ENCODE assay signal across 12 mouse cellular contexts in genomic region chr4:125882531-125882930, GRCm38 (mm10).
A peak's percentile ranks its signal among the peaks of the same experiment; 100 is the strongest.
DNase-seq lines count a peak whose midpoint lies in the region; ATAC-seq and TF ChIP-seq lines count a peak whose summit lies in the region.
"Had no signal": no experiment of that assay in that cellular context is flagged by ENCODE, and none has a peak within 500 bp of the region (broad histone marks: within the 10 kb centered on the region; RNA-seq: fewer than 3 reads in every experiment).

No protein-coding gene starts in this region.

- H3K9me3 ChIP-seq in forebrain, embryonic 10.5 days: no peaks in the 10 kb centered on the region
- H3K9me3 ChIP-seq in forebrain, embryonic 11.5 days (ENCODE audit: control insufficient read depth, low read length): no peaks in the 10 kb centered on the region
- no peaks in the 10 kb centered on the region for H3K9me3 ChIP-seq in stomach, postnatal 0 days (ENCODE audit: control insufficient read depth, low read length)
- H3K9me3 ChIP-seq: forebrain, embryonic 15.5 days had no signal

- TF ChIP-seq POLR2A in thymus, adult 2 months (IDR thresholded peaks at IDR 0.05; ENCODE audit: control insufficient read depth, extremely low read depth, insufficient read depth, low read length, poor library complexity): no peak

- no peak for TF ChIP-seq CTCF in stomach, postnatal 0 days (IDR thresholded peaks at IDR 0.05; ENCODE audit: low read depth)
- TF ChIP-seq CTCF in thymus, adult 2 months (IDR thresholded peaks at IDR 0.05; ENCODE audit: borderline replicate concordance, control insufficient read depth, extremely low read depth, insufficient read depth, low read length, poor library complexity): no peak

- ATAC-seq in forebrain, embryonic 11.5 days (replicated peaks; ENCODE audit: low FRiP score): no peak
- 0 out of 2 replicates have a peak, but pooled peaks have one; percentile 35 for ATAC-seq in stomach, postnatal 0 days (ENCODE audit: low FRiP score, low TSS enrichment)
- ATAC-seq: forebrain, embryonic 15.5 days had no signal

- H3K4me1 ChIP-seq in forebrain, embryonic 10.5 days: peaks cover 33% of the 10 kb centered on the region
- H3K4me1 ChIP-seq in forebrain, embryonic 11.5 days (replicated peaks; ENCODE audit: control insufficient read depth, insufficient read depth, low read length): peaks cover 4% of the 10 kb centered on the region; the same call in 1 of the 2 replicates
- H3K4me1 ChIP-seq in stomach, postnatal 0 days (replicated peaks; ENCODE audit: control insufficient read depth, insufficient read depth): no peaks in the 10 kb centered on the region
- no peaks in the 10 kb centered on the region for H3K4me1 ChIP-seq in thymus, adult 2 months (replicated peaks; ENCODE audit: control insufficient read depth, insufficient read depth, low read length)

- no peak overlapping the region for H3K4me2 ChIP-seq in forebrain, embryonic 11.5 days (ENCODE audit: low read depth, low read length, severe bottlenecking)
- H3K4me2 ChIP-seq in stomach, postnatal 0 days (replicated peaks; ENCODE audit: low read depth): no peak overlapping the region
- H3K4me2 ChIP-seq: forebrain, embryonic 15.5 days had no signal

- TF ChIP-seq EP300 in stomach, postnatal 0 days (optimal IDR thresholded peaks at IDR 0.05): no peak

- H3K27me3 ChIP-seq in forebrain, embryonic 10.5 days (ENCODE audit: poor library complexity, severe bottlenecking): no peaks in the 10 kb centered on the region; the same call in 1 of the 2 replicates
- no peaks in the 10 kb centered on the region; the same call in 1 of the 2 replicates for H3K27me3 ChIP-seq in forebrain, embryonic 11.5 days (ENCODE audit: control insufficient read depth, insufficient read depth, low read length)
- no peaks in the 10 kb centered on the region for H3K27me3 ChIP-seq in stomach, postnatal 0 days (ENCODE audit: control insufficient read depth, insufficient read depth, low read length)
- H3K27me3 ChIP-seq in thymus, adult 2 months (ENCODE audit: control insufficient read depth, insufficient read depth, low read length): no peaks in the 10 kb centered on the region
- H3K27me3 ChIP-seq: forebrain, embryonic 15.5 days had no signal

- no peaks in the 10 kb centered on the region for H3K36me3 ChIP-seq in forebrain, embryonic 10.5 days (replicated peaks)
- no peaks in the 10 kb centered on the region for H3K36me3 ChIP-seq in forebrain, embryonic 11.5 days (ENCODE audit: control insufficient read depth, insufficient read depth, low read length)
- no peaks in the 10 kb centered on the region for H3K36me3 ChIP-seq in stomach, postnatal 0 days (ENCODE audit: control insufficient read depth, insufficient read depth, low read length)
- H3K36me3 ChIP-seq in thymus, adult 2 months (ENCODE audit: control insufficient read depth, insufficient read depth, low read length): no peaks in the 10 kb centered on the region
- H3K36me3 ChIP-seq: forebrain, embryonic 15.5 days had no signal

- 69% methylated on average over 3 of the region's 3 CpGs for WGBS in forebrain, embryonic 10.5 days
- WGBS in forebrain, embryonic 11.5 days: 67% methylated on average over 3 of the region's 3 CpGs
- 23% methylated on average over 3 of the region's 3 CpGs for WGBS in stomach, postnatal 0 days
- WGBS in thymus, adult 2 months: 61% methylated on average over 3 of the region's 3 CpGs

- no peak for DNase-seq in forebrain, embryonic 10.5 days (ENCODE audit: extremely low spot score, low spot score)
- no peak for DNase-seq in forebrain, embryonic 11.5 days (ENCODE audit: low spot score)
- DNase-seq in testis, postnatal 10 days (ENCODE audit: low spot score): peak; percentile 52
- DNase-seq in testis, postnatal 14 days (ENCODE audit: low spot score): no peak
- DNase-seq in kidney, postnatal 14 days: peak; percentile 73
- DNase-seq in stomach, postnatal 0 days (ENCODE audit: low spot score): peak; percentile 17
- no peak for DNase-seq in thymus, adult 2 months
- no peak for DNase-seq in right cerebral cortex, postnatal 10 days (ENCODE audit: low spot score in 2 of 2)
- DNase-seq: cerebellum, adult 11-12 months; lung, postnatal 10 days; thymus, postnatal 36 days had no signal

- 0 out of 2 replicates have a peak overlapping the region, but pooled peaks have one; percentile 11 for H3K27ac ChIP-seq in forebrain, embryonic 10.5 days
- no peak overlapping the region for H3K27ac ChIP-seq in forebrain, embryonic 11.5 days (ENCODE audit: low read depth, low read length)
- H3K27ac ChIP-seq in stomach, postnatal 0 days (replicated peaks): no peak overlapping the region
- no peak overlapping the region for H3K27ac ChIP-seq in thymus, adult 2 months (ENCODE audit: control insufficient read depth, insufficient read depth, low read length)
- H3K27ac ChIP-seq: forebrain, embryonic 15.5 days had no signal

- no peak overlapping the region for H3K9ac ChIP-seq in forebrain, embryonic 11.5 days (ENCODE audit: low read length)
- no peak overlapping the region for H3K9ac ChIP-seq in stomach, postnatal 0 days (ENCODE audit: low read length)
- H3K9ac ChIP-seq: forebrain, embryonic 15.5 days had no signal

- H3K4me3 ChIP-seq in forebrain, embryonic 10.5 days: no peak overlapping the region
- H3K4me3 ChIP-seq in forebrain, embryonic 11.5 days (ENCODE audit: low read depth, low read length): no peak overlapping the region
- H3K4me3 ChIP-seq in stomach, postnatal 0 days (ENCODE audit: low read depth, low read length): no peak overlapping the region
- no peak overlapping the region for H3K4me3 ChIP-seq in thymus, adult 2 months (ENCODE audit: control insufficient read depth, insufficient read depth, low read length)
- H3K4me3 ChIP-seq: forebrain, embryonic 15.5 days had no signal

Comparison
In these comparisons a context has a peak if more than half of its experiments do, and no peak if none do; other contexts are left out.
1. DNase-seq: peak in testis, postnatal 10 days (single experiment), kidney, postnatal 14 days (single experiment) and stomach, postnatal 0 days (single experiment); none in forebrain, embryonic 10.5 days (single experiment), forebrain, embryonic 11.5 days (single experiment), testis, postnatal 14 days (single experiment), thymus, adult 2 months (single experiment) and right cerebral cortex, postnatal 10 days (0 of 2).